Mouse (Mus musculus): ENCODE measurements around the gene Chil1.
A peak's percentile ranks its signal among the peaks of the same experiment; 100 is the strongest.

The Chil1 gene

DNA sequence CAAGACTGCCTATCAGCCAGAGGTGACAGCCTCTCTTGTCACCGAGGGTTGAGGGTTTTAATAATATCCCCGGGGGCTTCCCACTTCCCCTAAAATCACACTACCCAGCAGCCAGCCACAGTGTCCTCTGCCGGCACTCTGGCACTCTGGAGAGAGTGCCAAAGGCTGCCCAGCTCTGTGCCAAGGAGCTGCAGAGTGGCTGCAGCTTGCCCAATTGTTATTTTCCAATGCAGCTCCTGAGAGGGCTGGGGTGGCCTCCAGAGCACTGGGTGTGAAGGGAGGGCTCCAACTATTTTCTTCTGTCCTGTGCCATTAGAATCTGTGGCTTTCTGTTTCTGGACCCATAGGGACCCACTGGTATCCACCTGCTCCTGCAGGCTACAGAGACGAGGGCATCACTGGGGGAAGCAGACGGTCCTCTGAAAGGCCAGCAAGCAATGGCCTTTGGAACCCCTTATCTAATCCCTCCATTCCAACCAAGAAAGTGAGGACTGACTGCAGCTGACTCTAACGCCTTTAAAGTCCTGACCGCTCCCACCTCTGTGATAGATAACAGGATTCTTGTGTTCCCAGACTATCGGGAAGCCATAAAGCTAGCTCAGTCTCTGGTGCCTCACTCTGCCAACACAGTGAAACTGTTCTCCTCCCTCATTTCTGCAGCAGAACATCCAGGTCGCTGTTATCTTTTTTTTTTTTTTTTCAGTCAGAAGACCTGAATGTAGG is 23.5 kb downstream of the Chil1 start:
- DNase-seq (ENCODE audit: low read depth, low spot score): no peak

GRCm38 (mm10) chr1:134206085-134206484 is 24.1 kb downstream of the Chil1 start:
- DNase-seq (ENCODE audit: low read depth, low spot score): no peak

DNA sequence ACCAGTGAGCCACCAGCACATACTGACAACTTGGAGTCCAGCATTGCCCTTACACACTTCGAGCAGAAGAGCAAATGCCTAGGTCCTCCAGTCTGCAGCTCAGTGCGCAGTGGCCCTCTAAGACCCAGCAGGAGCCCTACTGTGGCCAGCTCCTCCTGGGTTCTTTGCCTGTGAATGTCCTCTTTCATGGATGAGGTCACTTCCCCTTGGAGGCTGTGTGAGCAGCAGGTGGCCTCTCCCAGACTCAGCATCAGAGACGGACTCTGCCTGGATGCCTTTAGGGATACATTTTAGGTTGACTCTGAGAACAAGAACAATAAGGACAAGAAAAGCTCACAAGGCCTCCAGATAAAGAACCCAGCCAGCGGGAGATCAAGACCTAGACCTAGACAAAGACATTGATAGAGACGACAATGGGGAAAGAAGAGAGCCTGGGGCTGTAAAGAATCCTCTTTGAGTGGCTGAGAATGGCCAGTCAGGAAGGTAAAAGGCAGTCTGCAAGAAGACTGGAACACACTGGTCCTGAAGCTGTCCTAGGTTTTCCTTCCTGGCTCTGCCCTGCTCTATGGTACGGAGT is 28.3 kb downstream of the Chil1 start:
- DNase-seq (ENCODE audit: low read depth, low spot score): no peak

DNA sequence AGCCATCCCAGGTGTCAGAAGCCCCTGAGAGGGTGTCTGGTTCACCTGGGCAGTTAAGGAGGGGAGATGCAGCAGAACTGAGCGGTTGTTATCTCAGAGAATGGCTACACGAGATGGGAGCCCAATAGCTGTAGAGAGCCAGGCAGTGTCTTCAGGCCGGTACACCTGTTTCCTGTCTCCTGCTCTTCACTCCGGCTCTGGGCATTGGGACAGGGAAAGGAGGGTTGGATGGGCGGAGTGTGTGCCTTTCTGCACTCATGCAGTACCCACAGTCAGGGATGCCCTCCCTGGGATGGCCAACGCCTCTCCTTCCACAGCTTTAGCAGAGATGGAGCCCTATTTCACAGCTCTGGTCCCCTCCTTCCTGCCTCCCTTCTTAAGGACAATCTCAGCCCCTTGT is 29.1 kb downstream of the Chil1 start:
- no peak for DNase-seq (ENCODE audit: low read depth, low spot score)

- no peak for DNase-seq (ENCODE audit: low read depth, low spot score)
Observed at GRCm38 (mm10) chr1:134211631-134212030, 29.7 kb downstream of the Chil1 start.

GRCm38 (mm10) chr1:134212351-134212750 is 30.4 kb downstream of the Chil1 start:
- DNase-seq (ENCODE audit: low read depth, low spot score): no peak

- no peak for DNase-seq (ENCODE audit: low read depth, low spot score)
Observed at GRCm38 (mm10) chr1:134213405-134213804, 31.4 kb downstream of the Chil1 start.

- DNase-seq (ENCODE audit: low read depth, low spot score): no peak
Observed at GRCm38 (mm10) chr1:134215059-134215458, 33.1 kb downstream of the Chil1 start.

DNA sequence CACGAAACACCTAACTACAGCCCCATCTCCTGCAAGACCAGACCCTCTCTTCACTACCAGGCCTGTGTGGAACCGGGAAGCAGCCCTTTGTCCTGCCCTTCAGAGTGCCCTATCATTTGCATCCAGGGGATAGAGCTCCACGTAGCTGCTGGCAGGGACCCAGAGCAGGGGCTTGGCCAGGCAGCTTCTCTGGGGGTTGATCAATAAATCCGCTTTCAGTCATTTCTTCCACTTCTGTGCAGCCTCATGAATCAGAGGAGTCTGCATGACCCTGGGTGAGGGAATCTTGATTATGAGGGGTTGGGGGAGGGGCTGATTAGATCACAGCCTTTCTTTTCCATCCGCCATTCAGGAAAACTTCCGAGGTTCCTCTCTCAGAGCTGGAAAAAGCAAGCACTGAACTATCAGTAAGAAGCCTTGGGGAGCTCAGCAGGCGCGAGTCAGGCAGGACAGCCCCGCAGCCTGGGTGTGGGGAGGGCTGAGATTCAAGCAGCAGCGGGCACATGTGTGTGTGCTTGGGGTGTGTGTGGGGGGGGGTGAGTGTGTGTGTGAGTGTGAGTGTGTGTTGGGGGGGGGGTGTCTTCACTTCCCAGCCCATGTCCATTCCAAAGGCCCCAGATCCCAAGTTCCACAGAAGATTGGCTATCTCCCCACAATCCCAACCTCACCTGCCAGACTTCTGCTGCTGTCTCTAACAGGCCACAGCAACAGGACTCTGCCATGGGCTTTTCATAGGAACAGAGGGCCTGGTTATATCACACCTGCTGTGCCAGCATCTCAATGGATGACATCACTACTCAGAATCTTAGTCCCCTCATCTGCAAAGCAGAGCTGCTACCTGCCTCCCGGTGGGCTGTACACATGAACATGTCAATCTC is 34.0 kb downstream of the Chil1 start:
- DNase-seq (ENCODE audit: low read depth, low spot score): no peak

DNA sequence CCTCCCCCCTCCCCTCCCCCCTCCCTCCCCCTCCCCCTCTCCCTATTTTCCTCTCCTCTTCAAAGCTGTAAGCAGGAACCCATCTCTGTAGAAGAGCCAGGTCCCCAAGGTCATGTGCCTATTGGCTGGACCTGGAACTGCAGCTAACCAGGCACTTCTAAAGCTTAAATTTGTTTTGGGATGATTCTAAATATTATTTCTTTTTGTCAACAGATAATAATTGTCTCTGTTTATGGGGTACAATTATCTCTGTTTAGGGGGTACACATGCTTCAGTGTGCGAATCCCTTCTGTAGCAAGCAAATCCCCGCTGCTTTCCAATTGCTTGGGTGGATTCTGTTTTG is 34.6 kb downstream of the Chil1 start:
- DNase-seq (ENCODE audit: low read depth, low spot score): no peak

- DNase-seq (ENCODE audit: low read depth, low spot score): no peak
Observed at GRCm38 (mm10) chr1:134217028-134217481, 35.1 kb downstream of the Chil1 start.

- no peak for DNase-seq (ENCODE audit: low read depth, low spot score)
Observed at GRCm38 (mm10) chr1:134217942-134218341, 36.0 kb downstream of the Chil1 start.

DNA sequence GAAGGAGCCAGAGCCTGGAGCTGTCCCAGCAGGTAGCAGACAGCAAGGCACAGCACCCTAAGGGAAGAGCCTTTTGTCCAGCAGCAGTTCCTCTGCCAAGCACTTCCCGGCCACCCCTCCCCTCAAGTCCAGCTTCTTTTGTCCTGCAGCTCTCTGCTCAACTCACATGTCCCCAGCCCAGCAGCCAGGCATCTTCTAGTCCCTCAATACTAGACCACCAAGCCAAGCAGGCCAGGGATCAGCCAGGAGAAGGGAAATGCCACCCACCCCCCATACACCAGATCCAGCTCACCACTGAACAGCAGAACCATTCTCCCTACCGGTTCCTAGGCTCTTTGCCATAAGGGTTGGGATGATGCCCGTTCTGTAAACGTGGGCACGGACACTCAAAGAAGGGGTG is 37.6 kb downstream of the Chil1 start:
- no peak for DNase-seq (ENCODE audit: low read depth, low spot score)

- DNase-seq (ENCODE audit: low read depth, low spot score): peak; percentile 15
Observed at GRCm38 (mm10) chr1:134221172-134221571, 39.2 kb downstream of the Chil1 start.

DNA sequence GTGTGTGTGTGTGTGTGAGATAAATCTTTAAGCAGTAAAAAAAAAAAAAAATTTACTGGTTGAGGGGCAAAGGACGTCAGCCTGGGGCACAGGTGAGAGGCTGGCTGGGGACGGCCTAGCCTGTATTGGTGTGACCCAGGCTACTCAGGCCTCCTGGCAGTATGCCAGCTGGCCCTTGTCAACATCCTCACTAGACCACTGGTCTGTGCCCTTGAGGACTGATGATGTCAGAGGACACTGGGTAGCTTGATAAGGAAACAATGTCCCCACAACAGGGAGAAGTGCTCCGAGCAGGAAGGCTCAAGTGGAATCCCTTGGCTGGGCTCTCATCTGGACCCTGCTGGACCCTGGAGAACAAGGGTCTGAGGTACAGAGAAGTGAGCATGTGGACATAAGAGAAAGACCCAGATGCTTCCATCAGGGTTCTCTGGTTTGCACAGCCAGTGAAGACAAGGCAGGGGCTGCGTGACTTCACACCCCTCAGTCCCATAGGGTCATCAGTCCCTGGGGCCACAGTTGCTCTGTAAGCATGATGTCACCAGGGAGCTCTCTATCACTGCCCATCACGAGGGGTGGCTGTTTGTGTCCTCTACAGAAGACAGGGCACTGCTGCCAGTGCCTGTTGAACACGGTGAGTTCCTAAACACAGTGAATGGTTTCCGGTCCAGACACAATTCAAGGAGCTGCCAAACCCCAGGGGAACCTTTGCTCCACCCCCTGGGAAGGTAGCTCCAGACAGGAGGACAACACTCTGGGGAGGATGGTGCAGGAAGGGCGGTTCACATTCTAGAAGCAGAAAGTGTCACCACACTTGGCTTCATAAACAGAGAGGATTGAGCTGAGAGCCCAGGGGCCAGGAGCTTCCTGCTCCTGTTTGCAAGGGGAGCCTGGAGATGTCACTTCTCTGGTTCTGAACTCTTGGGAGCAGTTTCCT is 40.4 kb downstream of the Chil1 start:
- DNase-seq (ENCODE audit: low read depth, low spot score): no peak

DNA sequence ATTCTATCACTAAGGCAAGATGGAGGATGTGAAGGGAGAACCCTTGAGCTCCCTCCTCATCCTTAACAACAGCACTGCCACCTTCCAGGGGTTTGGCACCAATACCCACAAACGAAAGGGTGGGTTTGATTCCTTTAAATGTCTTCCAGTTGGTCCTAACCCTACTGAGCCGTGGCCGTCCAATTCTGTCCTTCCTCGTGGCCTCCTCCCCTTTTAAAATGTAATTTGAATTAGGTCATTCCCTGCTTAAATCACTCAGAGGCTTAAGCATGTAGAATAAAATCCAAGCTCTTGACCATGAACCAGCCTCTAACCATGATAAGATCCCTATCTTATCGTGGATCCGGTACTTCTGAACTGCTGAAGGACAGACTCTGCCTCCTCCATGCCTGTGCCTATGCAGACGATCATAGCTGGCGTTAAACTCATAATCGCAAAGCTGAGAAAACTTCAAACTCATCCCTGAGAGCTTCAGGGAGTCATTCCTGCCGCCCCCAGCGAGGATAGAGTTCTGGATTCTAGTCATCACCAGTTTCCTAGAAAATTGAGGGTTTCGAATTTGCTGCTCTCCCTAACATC is 42.8 kb downstream of the Chil1 start:
- no peak for DNase-seq (ENCODE audit: low read depth, low spot score)

GRCm38 (mm10) chr1:134225375-134225774 is 43.4 kb downstream of the Chil1 start:
- no peak for DNase-seq (ENCODE audit: low read depth, low spot score)

DNA sequence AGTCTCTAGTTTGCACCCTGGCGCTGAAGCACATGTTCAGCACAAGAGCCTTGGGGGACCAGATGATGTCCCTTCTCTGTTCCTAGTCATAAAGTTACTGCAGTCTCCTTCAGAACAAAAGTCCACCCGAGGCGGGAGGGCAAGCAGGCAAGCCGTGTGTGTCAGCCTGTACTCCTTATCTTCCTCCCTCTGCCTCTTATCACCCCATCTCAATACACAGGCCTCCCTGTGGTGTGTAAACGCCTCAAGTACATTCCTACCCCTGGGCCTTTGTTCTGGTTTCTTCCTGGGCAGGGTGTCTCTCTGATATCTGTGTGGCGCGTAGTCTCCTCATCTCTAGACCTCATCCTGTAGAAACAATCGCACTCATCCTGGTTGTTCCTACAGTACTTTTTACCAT is 44.8 kb downstream of the Chil1 start:
- DNase-seq (ENCODE audit: low read depth, low spot score): no peak

GRCm38 (mm10) chr1:134229806-134230575 is 48.0 kb downstream of the Chil1 start:
- no peak for DNase-seq (ENCODE audit: low read depth, low spot score)

GRCm38 (mm10) chr1:134230638-134231228 is 48.8 kb downstream of the Chil1 start:
- no peak for DNase-seq (ENCODE audit: low read depth, low spot score)
